Mouse (Mus musculus) CD4-positive, CD25-positive, alpha-beta regulatory T cell, adult 2 months (primary cell): ENCODE data around the gene Psma5.
A peak's percentile ranks its signal among the peaks of the same experiment; 100 is the strongest.
"Not testable (repeated sequence)": the region's sequence is repeated elsewhere in the genome, so short reads cannot be mapped to it uniquely, and the experiment has no call there.

ENCODE experiments used
- DNase-seq: peaks from one replicate; pipeline ENCODE4 v3.0.0-alpha.2; 2012; ENCODE audit warnings: low read depth, low spot score

Psma5 gene

GRCm38 (mm10) chr3:108256719-108257637, at the start of gene Psma5:
Gene Psma5 (plus strand): TSS chr3:108256926.
- peak; percentile 99 for DNase-seq

GRCm38 (mm10) chr3:108209001-108209400, 47.7 kb upstream of the Psma5 start:
- no peak for DNase-seq

GRCm38 (mm10) chr3:108209536-108209935, 47.2 kb upstream of the Psma5 start:
- no peak for DNase-seq

DNA sequence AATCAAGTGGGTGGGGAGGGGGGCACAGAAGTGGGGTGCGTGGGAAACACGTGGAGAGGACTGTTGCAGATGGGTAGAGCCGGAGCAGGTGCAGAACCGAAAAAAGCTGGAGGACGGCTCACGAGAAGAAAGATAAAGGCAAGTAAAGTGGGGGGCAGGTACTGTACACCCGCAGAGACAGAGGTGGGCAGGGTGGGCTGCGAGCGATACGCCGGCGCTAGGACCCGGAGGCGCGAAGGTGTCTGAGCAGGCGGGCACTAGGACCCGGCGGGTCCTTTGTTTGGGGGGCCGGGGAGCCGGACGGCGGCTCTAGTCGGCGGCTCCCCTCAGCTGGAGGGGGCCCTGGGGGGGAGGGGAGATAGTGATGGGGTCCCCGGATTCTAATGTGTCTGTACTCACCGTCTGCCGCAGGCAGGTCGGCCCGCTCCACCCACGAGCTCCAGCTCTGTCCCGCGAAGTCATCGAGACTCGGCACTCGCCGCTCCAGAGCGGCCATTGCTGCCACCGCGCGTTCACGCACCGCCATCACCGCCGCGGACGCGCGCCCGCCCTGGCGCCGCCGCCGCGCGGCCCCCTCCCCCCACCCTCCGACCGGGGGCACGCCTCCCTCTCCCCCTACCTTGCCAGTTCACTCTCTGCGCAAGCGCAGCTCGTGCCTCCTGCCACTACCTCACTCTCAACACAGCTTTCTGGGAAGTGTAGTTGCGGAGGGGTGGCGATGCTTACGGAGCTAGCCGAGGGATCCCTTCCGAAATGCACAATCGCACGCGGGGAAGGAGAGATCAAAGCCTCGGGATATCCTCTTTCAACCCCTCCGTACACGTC, 46.6 kb upstream of the Psma5 start:
- DNase-seq = peak; percentile 98

GRCm38 (mm10) chr3:108210771-108211139, 46.0 kb upstream of the Psma5 start, which contains the start of gene Atxn7l2:
Gene Atxn7l2 (minus strand): TSS chr3:108210934.
- peak; percentile 84 for DNase-seq

DNA sequence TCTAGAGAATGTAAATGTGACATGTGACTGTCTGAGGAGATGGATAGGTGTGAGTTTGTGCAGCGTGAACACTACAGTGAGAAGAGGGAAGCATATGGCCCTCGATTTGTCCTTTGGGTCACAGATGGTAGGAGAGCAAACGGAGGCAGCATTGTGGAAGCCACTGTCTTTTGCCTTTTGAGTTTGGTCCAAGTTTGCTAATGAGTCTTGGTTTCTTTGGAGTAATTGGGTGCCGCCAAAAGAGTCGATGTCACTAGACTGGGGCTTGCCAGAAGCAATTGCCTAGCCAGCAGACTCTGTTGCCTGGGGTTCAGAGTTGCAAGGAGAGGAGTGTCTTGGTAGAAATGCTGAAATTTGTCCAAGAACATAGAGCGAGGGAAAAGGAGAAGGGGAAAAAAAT, 44.9 kb upstream of the Psma5 start:
- DNase-seq = no peak

DNA sequence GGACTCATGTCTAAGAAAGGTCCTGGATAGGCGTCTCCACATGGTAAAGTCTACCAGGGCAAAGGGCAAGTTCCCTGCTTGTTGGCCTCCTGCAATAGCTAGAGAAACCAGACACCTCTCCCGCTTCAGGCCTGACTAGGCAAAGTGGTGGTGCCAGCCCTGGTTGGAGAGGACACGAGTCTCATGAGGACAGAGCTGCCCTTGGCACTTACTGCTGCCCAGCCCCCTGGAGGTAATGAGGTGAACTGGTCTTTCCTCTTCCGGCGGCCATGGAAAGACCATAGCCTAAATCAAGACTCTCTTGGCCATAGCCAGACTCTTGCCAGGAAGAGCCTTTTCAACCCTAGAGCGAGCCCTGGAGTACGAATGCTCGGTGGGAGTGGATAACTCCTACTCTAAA, 44.3 kb upstream of the Psma5 start:
- no peak for DNase-seq

GRCm38 (mm10) chr3:108214734-108215133, 42.0 kb upstream of the Psma5 start:
- no peak for DNase-seq

DNA sequence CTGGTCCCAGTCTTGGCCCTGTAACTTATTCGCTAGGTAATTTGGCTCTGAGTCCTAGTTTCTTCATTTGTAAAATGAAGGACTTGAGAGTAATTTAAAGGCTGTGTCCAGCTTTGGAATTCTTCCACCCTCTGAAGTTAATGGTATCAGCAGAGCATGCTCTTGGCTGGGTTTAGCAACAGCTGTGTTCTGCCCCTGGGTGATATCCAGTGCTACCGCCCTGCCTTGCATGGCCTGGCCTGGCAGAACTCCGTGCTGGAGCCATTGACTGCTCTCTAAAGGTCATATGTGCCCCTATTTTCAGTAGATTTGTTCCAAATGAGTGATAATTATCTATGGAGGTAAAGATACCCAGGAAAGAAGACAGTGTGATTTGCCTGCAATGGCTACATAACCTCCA, 36.1 kb upstream of the Psma5 start:
- DNase-seq = no peak

DNA sequence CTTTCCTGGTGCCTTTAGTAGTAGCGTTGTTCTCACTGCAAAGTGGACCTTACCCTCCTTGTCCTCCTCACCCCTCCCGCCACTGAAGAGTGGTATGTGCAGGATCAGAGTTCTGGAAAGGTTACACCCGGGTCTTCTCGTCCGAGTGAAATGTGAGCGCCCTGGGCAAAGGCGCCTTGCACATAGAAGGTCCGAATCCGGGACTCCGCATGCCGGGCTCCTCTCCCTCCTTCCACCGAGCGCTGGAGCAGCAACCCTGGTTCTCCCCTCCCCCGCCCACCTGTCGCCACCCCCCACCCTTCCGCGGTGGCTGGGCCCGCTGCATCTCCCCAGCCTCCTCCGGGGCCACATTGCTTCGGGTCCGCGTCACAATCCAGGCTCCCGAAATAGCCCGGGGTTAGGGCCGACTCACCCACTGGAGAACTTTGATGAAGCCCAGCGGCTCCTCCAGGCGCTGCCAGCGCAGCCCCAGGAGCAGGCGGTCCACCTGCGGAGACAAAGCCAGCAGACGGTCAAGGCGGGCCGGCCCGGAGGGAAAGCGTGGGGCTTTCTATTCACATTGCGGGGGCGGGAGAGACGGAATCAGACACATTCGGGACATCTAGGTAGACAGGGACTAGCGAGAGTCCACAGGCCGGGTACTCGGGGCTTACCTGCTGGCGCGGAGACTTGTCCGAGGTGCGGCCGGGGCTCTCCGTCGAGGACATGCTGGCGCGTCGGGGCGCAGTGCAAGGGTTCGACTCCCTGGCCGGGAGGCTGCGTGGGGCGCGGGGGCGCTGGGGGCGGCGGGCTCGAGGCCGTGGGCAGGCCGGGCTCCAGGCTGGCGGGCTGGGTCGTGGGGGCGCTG, 30.8 kb upstream of the Psma5 start:
- DNase-seq = peak; percentile 15

DNA sequence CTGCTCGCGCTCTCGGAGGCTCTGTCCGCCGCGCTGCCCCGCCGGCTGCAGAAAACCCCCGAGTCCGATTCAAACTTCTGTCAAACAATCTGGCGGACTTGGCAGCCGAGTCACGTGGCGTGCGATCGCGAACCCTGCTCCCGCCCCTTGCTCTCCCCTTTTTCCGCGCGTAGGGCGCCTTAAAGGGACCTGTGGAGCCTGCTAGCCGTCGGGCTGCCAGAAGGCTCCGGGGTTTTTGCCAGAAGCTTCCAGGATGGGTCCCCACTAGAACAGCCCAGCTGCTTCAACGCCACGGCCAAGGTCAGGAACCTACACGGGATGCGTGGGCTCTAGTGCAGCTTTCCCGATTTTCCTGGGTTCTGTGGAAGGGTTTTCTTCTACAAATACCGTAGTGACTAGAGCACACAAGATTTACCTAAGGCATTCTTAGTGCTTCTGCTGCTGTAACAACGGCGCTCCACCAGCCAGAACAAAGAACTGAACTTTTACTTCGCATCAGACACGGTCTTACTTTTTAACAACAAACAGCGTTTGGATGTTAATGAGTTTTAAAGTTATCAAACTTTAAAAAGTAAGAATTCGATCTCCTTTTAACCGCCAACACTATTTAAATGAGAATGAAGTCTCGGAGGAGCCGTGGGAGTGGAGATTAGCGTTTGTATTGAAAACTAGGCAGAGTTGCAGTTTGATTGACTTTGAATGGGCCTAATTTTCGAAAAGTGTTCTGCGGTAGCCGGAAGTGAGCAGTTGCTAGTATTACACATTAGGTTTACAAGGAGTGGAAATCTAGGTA, 30.0 kb upstream of the Psma5 start, which contains the start of gene Sypl2:
TSS of gene Sypl2 (minus strand) at position 91 of the 793 bp plus-strand sequence.
- DNase-seq = peak; percentile 53

DNA sequence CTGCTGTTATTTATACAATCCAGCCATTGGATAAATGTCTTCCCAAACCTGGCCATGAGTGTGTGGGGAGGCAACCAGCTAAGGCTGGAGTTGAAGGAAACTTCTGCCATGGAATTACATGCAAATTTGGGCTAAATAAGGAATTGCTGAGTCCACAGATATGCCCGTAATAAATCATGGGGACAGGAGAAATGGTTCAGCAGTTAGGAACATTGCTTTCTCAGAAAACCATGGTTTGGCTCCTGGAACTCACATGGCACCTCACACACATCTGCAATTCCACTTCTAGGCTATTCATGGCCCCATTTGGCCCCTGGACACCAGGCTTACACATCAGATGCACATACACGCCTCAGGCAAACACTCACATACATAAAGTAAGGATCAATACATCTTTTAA, 29.2 kb upstream of the Psma5 start:
- DNase-seq = no peak

DNA sequence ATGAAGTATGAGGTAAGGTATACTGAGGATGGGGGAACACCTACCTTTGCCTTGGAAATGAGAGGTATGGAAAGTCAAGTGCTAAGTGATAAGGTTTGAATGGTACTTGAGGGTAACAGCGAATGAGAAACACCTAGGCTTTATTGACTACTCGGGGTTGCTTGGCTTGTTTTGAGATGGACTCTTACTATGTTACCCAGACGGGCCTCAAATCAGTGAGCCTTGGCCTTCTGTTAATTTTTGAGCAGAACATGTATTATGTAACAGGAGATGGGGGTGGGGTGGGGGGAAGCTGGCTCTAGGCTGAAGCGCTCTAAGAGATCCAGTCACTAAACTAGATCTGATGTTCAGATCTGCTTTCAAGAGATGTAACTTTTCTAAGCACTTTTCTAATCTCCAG, 25.1 kb upstream of the Psma5 start:
- DNase-seq = no peak

DNA sequence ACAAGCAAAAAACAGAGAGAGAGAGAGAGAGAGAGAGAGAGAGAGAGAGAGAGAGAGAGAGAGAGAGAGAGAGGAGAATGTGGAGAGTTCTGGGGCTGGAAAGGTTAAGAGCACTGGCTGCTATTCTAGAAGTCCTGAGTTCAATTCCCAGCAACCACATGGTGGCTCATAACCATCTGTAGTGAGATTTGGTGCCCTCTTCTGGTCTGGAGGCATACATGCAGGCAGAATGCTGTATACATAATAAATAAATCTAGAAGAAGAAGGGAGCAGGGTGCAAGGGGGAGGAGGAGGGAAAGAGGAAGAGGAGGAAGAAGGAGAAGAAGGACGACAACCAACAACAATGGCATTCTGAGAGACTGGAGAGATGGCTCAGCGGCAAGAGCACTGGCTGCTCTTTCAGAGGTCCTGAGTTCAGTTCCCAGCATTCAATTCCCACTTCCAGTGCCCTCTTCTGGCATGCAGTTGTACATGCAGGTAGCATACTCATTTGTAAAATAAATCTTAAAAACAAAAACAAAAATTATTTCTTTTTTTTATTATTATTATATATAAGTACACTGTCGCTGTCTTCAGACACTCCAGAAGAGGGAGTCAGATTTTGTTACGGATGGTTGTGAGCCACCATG, 19.1 kb upstream of the Psma5 start:
- peak; percentile 15 for DNase-seq

DNA sequence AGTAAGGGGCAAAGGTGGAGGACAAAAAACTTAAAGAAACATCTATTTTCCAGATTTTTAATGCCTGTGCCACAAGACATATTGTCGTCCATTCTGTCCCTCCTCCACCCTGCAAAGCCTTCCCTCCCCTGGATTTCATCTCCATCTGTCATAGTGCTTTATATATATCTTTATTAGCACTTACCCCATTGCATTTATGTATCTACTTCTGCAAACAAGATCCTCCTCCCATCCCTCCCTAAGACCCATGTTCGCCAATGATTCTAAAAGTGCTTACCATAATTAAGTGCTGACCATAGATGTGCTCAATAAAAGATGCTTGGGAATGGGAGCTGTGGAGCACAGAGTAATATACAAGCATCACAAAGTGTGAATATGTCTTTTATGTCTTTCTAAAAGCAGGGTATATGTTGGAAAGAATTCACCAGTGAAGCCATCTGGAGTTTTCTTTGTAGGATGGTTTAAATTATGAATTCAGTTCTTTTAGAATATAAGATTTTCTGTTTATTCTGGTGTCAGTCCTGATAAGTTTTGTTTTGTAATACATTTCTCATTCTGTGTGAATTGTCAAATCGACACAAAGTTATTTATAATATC, 15.4 kb upstream of the Psma5 start:
- DNase-seq = no peak

GRCm38 (mm10) chr3:108246857-108247256, 9.9 kb upstream of the Psma5 start:
- DNase-seq = no peak

- peak; percentile 16 for DNase-seq
These were observed 1.2 kb downstream of the Psma5 start for GRCm38 (mm10) chr3:108257831-108258500.

DNA sequence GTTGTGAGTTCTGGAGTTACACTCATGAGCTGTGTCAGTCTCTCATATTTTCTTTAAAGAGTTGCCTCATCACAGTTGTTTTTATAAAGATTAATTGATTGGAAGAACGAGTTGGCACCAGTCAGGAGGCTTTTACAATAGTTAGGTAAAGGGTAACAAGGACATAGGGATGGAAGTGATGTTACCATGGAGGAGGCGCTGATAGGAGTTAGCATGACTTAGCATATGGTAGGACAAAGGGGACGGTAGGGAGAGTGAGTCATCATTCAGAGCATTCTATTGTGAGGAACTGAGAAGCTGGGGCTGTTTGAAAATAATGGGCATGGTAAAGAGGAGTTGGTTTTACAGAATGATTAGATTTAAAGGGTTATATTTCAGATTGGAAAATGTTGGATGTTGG, 2.6 kb downstream of the Psma5 start:
- DNase-seq = no peak

DNA sequence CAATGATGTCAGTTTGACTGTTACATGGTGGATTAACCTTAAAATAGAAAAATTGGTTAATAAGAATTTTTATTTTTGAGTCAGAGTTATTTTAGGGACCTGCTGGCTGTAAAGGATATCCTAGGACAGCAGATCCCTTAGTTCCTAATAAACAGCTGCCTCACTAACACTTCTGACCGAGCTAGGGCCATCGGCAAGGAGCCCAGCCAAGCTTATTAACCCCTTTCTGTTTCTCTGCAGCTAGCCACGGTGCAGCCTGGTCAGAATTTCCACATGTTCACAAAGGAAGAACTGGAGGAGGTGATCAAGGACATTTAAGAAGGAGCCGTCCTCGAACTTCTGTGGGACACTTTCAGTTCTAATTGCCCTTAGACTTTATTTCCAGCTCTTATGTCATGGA, 22.8 kb downstream of the Psma5 start:
- DNase-seq = not testable (repeated sequence)
